Comparison of ENCODE assay signal across 24 mouse cellular contexts in the genomic region with DNA sequence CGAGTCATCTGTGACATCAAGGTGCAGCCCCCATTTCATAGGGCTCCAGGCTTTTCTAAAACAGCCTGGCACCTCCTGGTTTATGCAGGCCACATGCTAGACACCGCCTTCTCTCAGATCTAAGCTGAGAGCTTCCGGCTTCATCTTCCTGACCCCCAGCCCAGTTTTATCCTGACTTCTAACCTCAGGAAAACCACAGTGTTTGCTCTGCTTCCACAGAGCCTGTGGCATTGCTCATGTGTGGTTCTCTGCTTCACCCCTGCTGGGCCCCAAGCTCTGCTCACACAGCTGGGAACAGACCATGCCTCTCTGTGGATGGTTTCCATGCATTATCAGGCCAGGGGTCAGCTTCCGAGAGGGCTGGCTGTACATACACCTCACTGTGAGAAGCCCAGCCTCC.
DNase-seq lines count a peak whose midpoint lies in the region; ATAC-seq and TF ChIP-seq lines count a peak whose summit lies in the region.
"Had no signal": no experiment of that assay in that cellular context is flagged by ENCODE, and none has a peak within 500 bp of the region (broad histone marks: within the 10 kb centered on the region; RNA-seq: fewer than 3 reads in every experiment).

No protein-coding gene starts in this region.

- peaks cover 15% of the 10 kb centered on the region for H3K4me1 ChIP-seq in forebrain, embryonic 10.5 days
- no peaks in the 10 kb centered on the region for H3K4me1 ChIP-seq in forebrain, postnatal 0 days (ENCODE audit: insufficient read depth)
- H3K4me1 ChIP-seq in midbrain, embryonic 10.5 days: peaks cover 12% of the 10 kb centered on the region
- no peaks in the 10 kb centered on the region; the same call in 1 of the 2 replicates for H3K4me1 ChIP-seq in midbrain, embryonic 14.5 days (ENCODE audit: control insufficient read depth, insufficient read depth, low read length)
- H3K4me1 ChIP-seq in midbrain, embryonic 13.5 days (replicated peaks): peaks cover 13% of the 10 kb centered on the region
- H3K4me1 ChIP-seq in kidney, adult 2 months (ENCODE audit: control insufficient read depth, insufficient read depth, low read length): no peaks in the 10 kb centered on the region
- H3K4me1 ChIP-seq: embryonic facial prominence, embryonic 13.5 days; limb, embryonic 15.5 days had no signal

- no peak for ATAC-seq in forebrain, postnatal 0 days
- ATAC-seq in midbrain, embryonic 14.5 days (ENCODE audit: low FRiP score, low TSS enrichment): no peak
- peak; percentile 49; the same call in 1 of the 2 replicates for ATAC-seq in granulocyte monocyte progenitor cell, adult 5-6 weeks (replicated peaks; ENCODE audit: poor library complexity, severe bottlenecking)
- ATAC-seq in midbrain, embryonic 13.5 days: peak; percentile 62; the same call in 1 of the 2 replicates
- ATAC-seq: CD4-positive, CD25-positive, alpha-beta regulatory T cell, adult 4 months; Patski had no signal

- peaks cover 35% of the 10 kb centered on the region for H3K36me3 ChIP-seq in forebrain, embryonic 10.5 days (replicated peaks)
- H3K36me3 ChIP-seq in forebrain, postnatal 0 days (ENCODE audit: insufficient read depth): 0 out of 2 replicates have a peak, but pooled peaks cover 4% of the 10 kb centered on the region
- H3K36me3 ChIP-seq in midbrain, embryonic 10.5 days: peaks cover 7% of the 10 kb centered on the region; the same call in 1 of the 2 replicates
- H3K36me3 ChIP-seq in midbrain, embryonic 14.5 days (ENCODE audit: control insufficient read depth, insufficient read depth, low read length): no peaks in the 10 kb centered on the region
- no peaks in the 10 kb centered on the region for H3K36me3 ChIP-seq in midbrain, embryonic 13.5 days
- H3K36me3 ChIP-seq in kidney, adult 2 months (ENCODE audit: control insufficient read depth, insufficient read depth, low read length): no peaks in the 10 kb centered on the region

- H3K9ac ChIP-seq in forebrain, postnatal 0 days: no peak overlapping the region
- H3K9ac ChIP-seq in midbrain, embryonic 14.5 days (replicated peaks; ENCODE audit: low read length): no peak overlapping the region
- H3K9ac ChIP-seq in midbrain, embryonic 13.5 days (replicated peaks): no peak overlapping the region
- H3K9ac ChIP-seq: embryonic facial prominence, embryonic 13.5 days; limb, embryonic 15.5 days had no signal

- no peaks in the 10 kb centered on the region for H3K9me3 ChIP-seq in forebrain, embryonic 10.5 days
- no peaks in the 10 kb centered on the region for H3K9me3 ChIP-seq in forebrain, postnatal 0 days (ENCODE audit: low read length)
- no peaks in the 10 kb centered on the region for H3K9me3 ChIP-seq in midbrain, embryonic 10.5 days (replicated peaks)
- no peaks in the 10 kb centered on the region for H3K9me3 ChIP-seq in midbrain, embryonic 14.5 days (ENCODE audit: control insufficient read depth, low read length)
- H3K9me3 ChIP-seq in midbrain, embryonic 13.5 days: no peaks in the 10 kb centered on the region
- H3K9me3 ChIP-seq: embryonic facial prominence, embryonic 13.5 days; limb, embryonic 15.5 days had no signal

- no peak overlapping the region for H3K4me3 ChIP-seq in forebrain, embryonic 10.5 days
- no peak overlapping the region for H3K4me3 ChIP-seq in forebrain, postnatal 0 days (ENCODE audit: low read depth, low read length)
- no peak overlapping the region for H3K4me3 ChIP-seq in midbrain, embryonic 10.5 days
- H3K4me3 ChIP-seq in midbrain, embryonic 14.5 days (replicated peaks; ENCODE audit: low read depth, low read length): no peak overlapping the region
- H3K4me3 ChIP-seq in midbrain, embryonic 13.5 days (replicated peaks): no peak overlapping the region
- H3K4me3 ChIP-seq in kidney, adult 2 months (ENCODE audit: insufficient read depth, low read depth, low read length): no peak overlapping the region
- H3K4me3 ChIP-seq: embryonic facial prominence, embryonic 13.5 days; layer of hippocampus, adult 2 months; limb, embryonic 15.5 days; megakaryocyte, embryonic 14.5 days; myocyte had no signal

- no peaks in the 10 kb centered on the region for H3K27me3 ChIP-seq in forebrain, embryonic 10.5 days (ENCODE audit: poor library complexity, severe bottlenecking)
- H3K27me3 ChIP-seq in forebrain, postnatal 0 days (ENCODE audit: insufficient read depth, low read length): no peaks in the 10 kb centered on the region
- no peaks in the 10 kb centered on the region for H3K27me3 ChIP-seq in midbrain, embryonic 10.5 days (ENCODE audit: low read depth, poor library complexity, severe bottlenecking)
- no peaks in the 10 kb centered on the region for H3K27me3 ChIP-seq in midbrain, embryonic 14.5 days (ENCODE audit: control insufficient read depth, insufficient read depth, low read length)
- no peaks in the 10 kb centered on the region for H3K27me3 ChIP-seq in midbrain, embryonic 13.5 days
- no peaks in the 10 kb centered on the region for H3K27me3 ChIP-seq in kidney, adult 2 months (replicated peaks; ENCODE audit: control insufficient read depth, insufficient read depth, low read length)
- H3K27me3 ChIP-seq: embryonic facial prominence, embryonic 13.5 days; limb, embryonic 15.5 days; Patski had no signal

- no peak for DNase-seq in forebrain, embryonic 10.5 days (ENCODE audit: extremely low spot score, low spot score)
- no peak for DNase-seq in forebrain, postnatal 0 days
- DNase-seq in midbrain, embryonic 10.5 days (ENCODE audit: low spot score): no peak
- DNase-seq in midbrain, embryonic 14.5 days: no peak
- no peak for DNase-seq in kidney, adult 2 months
- DNase-seq in left cerebral cortex, adult 8-10 months (ENCODE audit: low spot score in 2 of 2): no peak
- DNase-seq: adrenal gland, postnatal 10 days; cerebellum, adult 9-11 months; gastrocnemius, postnatal 25 days; kidney, adult 11 months; kidney, postnatal 10 days; layer of hippocampus, postnatal 36 days; lung, postnatal 10 days; thymus, postnatal 25 days had no signal

- TF ChIP-seq CTCF in forebrain, postnatal 0 days (IDR thresholded peaks at IDR 0.05; ENCODE audit: low read depth): no peak
- no peak for TF ChIP-seq CTCF in kidney, adult 2 months (conservative IDR thresholded peaks at IDR 0.05; ENCODE audit: insufficient read depth, insufficient read length, low read depth, low read length)

- peak overlapping the region; percentile 63; the same call in 1 of the 2 replicates for H3K27ac ChIP-seq in forebrain, embryonic 10.5 days
- no peak overlapping the region for H3K27ac ChIP-seq in forebrain, postnatal 0 days (ENCODE audit: low read depth, low read length)
- H3K27ac ChIP-seq in midbrain, embryonic 10.5 days (replicated peaks): peak overlapping the region; percentile 38; the same call in 1 of the 2 replicates
- H3K27ac ChIP-seq in midbrain, embryonic 14.5 days (replicated peaks; ENCODE audit: low read depth, low read length): no peak overlapping the region
- H3K27ac ChIP-seq in midbrain, embryonic 13.5 days: peak overlapping the region; percentile 10
- H3K27ac ChIP-seq in kidney, adult 2 months (ENCODE audit: insufficient read depth, low read depth, low read length): no peak overlapping the region
- H3K27ac ChIP-seq: embryonic facial prominence, embryonic 13.5 days; layer of hippocampus, adult 2 months; limb, embryonic 15.5 days; stomach, postnatal 0 days had no signal

- WGBS in forebrain, embryonic 10.5 days: 75% methylated on average over 4 of the region's 4 CpGs
- 70% methylated on average over 4 of the region's 4 CpGs for WGBS in forebrain, postnatal 0 days
- WGBS in midbrain, embryonic 10.5 days: 72% methylated on average over 4 of the region's 4 CpGs
- 74% methylated on average over 4 of the region's 4 CpGs for WGBS in midbrain, embryonic 14.5 days
- 68% methylated on average over 4 of the region's 4 CpGs for WGBS in midbrain, embryonic 13.5 days
- 90% methylated on average over 4 of the region's 4 CpGs for WGBS in kidney, adult 2 months

- no peak for TF ChIP-seq POLR2A in kidney, adult 2 months (IDR thresholded peaks at IDR 0.05; ENCODE audit: low read depth, low read length)

- no peak overlapping the region for H3K4me2 ChIP-seq in forebrain, postnatal 0 days (ENCODE audit: low read depth)
- no peak overlapping the region for H3K4me2 ChIP-seq in midbrain, embryonic 14.5 days (ENCODE audit: low read length)
- H3K4me2 ChIP-seq in midbrain, embryonic 13.5 days (replicated peaks): no peak overlapping the region
- H3K4me2 ChIP-seq: embryonic facial prominence, embryonic 13.5 days; limb, embryonic 15.5 days had no signal

Comparison
In these comparisons a context has a peak if more than half of its experiments do, and no peak if none do; other contexts are left out.
1. H3K27ac ChIP-seq: peak in forebrain, embryonic 10.5 days (single experiment), midbrain, embryonic 10.5 days (single experiment) and midbrain, embryonic 13.5 days (single experiment); none in forebrain, postnatal 0 days (single experiment), midbrain, embryonic 14.5 days (single experiment) and kidney, adult 2 months (single experiment).
2. ATAC-seq: peak in granulocyte monocyte progenitor cell, adult 5-6 weeks (single experiment) and midbrain, embryonic 13.5 days (single experiment); none in forebrain, postnatal 0 days (single experiment) and midbrain, embryonic 14.5 days (single experiment).